Mouse (Mus musculus): ENCODE measurements around the gene Tedc1. TPM values are rescaled to one million over a fixed set of nuclear protein-coding genes. Genes with fewer than 3 reads are reported as not detected.
"Not testable (repeated sequence)": the region's sequence is repeated elsewhere in the genome, so short reads cannot be mapped to it uniquely, and the experiment has no call there.

Gene Tedc1
- polyA plus RNA-seq, 1 experiment from 2014 or later, result 38.2 TPM

GRCm38 (mm10) chr12:113188349-113189055 is 32.3 kb downstream of the Tedc1 start:
- no peaks in the 10 kb centered on the region for H3K9me3 ChIP-seq (ENCODE audit: low read length)
- H3K4me1 ChIP-seq (ENCODE audit: insufficient read depth, low read length), result peaks cover 22% of the 10 kb centered on the region
- no peak overlapping the region for H3K9ac ChIP-seq (replicated peaks; ENCODE audit: low read length)
- peak overlapping the region; percentile 46 for H3K4me3 ChIP-seq (ENCODE audit: low read length)
- ATAC-seq (ENCODE audit: low FRiP score, low TSS enrichment), result no peak
- 0 out of 2 replicates have a peak, but pooled peaks cover 11% of the 10 kb centered on the region for H3K36me3 ChIP-seq (ENCODE audit: insufficient read depth, low read length)
- no peak overlapping the region for H3K27ac ChIP-seq (ENCODE audit: low read length)
- peaks cover 11% of the 10 kb centered on the region for H3K27me3 ChIP-seq (ENCODE audit: insufficient read depth, low read length)
- 91% methylated on average over 51 of the region's 51 CpGs for WGBS
- peak overlapping the region; percentile 83 for H3K4me2 ChIP-seq (replicated peaks; ENCODE audit: low read depth, low read length)

- Histone ChIP-seq H3K36me3 (ENCODE audit: insufficient read depth, low read length) (0 out of 2 replicates have a peak, but pooled peaks cover 10% of the 10 kb centered on the region), H3K27me3 (ENCODE audit: insufficient read depth, low read length) (no peaks in the 10 kb centered on the region), H3K4me2 (replicated peaks; ENCODE audit: low read depth, low read length) (no peak overlapping the region), H3K9ac (replicated peaks; ENCODE audit: low read length) (no peak overlapping the region), H3K4me1 (ENCODE audit: insufficient read depth, low read length) (no peaks in the 10 kb centered on the region), H3K4me3 (ENCODE audit: low read length) (no peak overlapping the region), H3K27ac (ENCODE audit: low read length) (no peak overlapping the region), H3K9me3 (ENCODE audit: low read length) (no peaks in the 10 kb centered on the region)
- 46% methylated on average over 2 of the region's 2 CpGs for WGBS
- ATAC-seq (ENCODE audit: low FRiP score, low TSS enrichment), result no peak
Observed at GRCm38 (mm10) chr12:113193423-113193822, 37.2 kb downstream of the Tedc1 start.

GRCm38 (mm10) chr12:113199132-113199531 is 42.9 kb downstream of the Tedc1 start:
- ATAC-seq (ENCODE audit: low FRiP score, low TSS enrichment); H3K27ac ChIP-seq (ENCODE audit: low read length); H3K9ac ChIP-seq (replicated peaks; ENCODE audit: low read length); H3K4me2 ChIP-seq (replicated peaks; ENCODE audit: low read depth, low read length); H3K9me3 ChIP-seq (ENCODE audit: low read length); H3K4me3 ChIP-seq (ENCODE audit: low read length); H3K36me3 ChIP-seq (ENCODE audit: insufficient read depth, low read length); H3K4me1 ChIP-seq (ENCODE audit: insufficient read depth, low read length); H3K27me3 ChIP-seq (ENCODE audit: insufficient read depth, low read length): not testable (repeated sequence)
- 94% methylated on average over 3 of the region's 6 CpGs for WGBS

DNA sequence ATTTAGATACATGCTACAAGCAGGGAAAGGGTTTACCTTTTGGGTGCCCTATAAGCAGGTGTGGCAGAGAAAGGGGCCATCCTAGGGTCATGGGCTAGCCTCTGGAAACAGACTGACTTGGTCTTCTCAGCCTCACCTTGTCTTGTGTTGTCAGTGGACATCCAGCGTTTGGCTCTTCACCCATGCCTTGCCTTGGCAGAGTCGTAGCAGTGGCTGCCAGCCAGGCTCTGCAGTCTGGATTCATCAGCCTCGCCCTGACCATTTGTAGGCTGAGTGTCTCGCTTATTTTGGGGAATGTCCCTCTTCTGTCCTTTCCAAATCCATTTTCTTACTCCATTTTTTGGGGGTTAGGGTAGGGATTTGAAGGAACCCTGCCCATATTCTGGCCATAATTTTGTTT is 45.1 kb downstream of the Tedc1 start:
- Histone ChIP-seq H3K4me2 (replicated peaks; ENCODE audit: low read depth, low read length) (no peak overlapping the region), H3K9me3 (ENCODE audit: low read length) (peaks cover 5% of the 10 kb centered on the region; the same call in 1 of the 2 replicates), H3K4me1 (ENCODE audit: insufficient read depth, low read length) (no peaks in the 10 kb centered on the region), H3K27ac (ENCODE audit: low read length) (no peak overlapping the region), H3K36me3 (ENCODE audit: insufficient read depth, low read length) (no peaks in the 10 kb centered on the region), H3K9ac (replicated peaks; ENCODE audit: low read length) (no peak overlapping the region), H3K27me3 (ENCODE audit: insufficient read depth, low read length) (no peaks in the 10 kb centered on the region), H3K4me3 (ENCODE audit: low read length) (no peak overlapping the region)
- WGBS, result 94% methylated on average over 4 of the region's 4 CpGs
- ATAC-seq (ENCODE audit: low FRiP score, low TSS enrichment), result no peak

- Histone ChIP-seq H3K4me1 (ENCODE audit: insufficient read depth, low read length) (no peaks in the 10 kb centered on the region), H3K4me3 (ENCODE audit: low read length) (no peak overlapping the region), H3K9me3 (ENCODE audit: low read length) (peaks cover 5% of the 10 kb centered on the region; the same call in 1 of the 2 replicates), H3K36me3 (ENCODE audit: insufficient read depth, low read length) (no peaks in the 10 kb centered on the region), H3K4me2 (replicated peaks; ENCODE audit: low read depth, low read length) (no peak overlapping the region), H3K27ac (ENCODE audit: low read length) (no peak overlapping the region), H3K27me3 (ENCODE audit: insufficient read depth, low read length) (no peaks in the 10 kb centered on the region), H3K9ac (replicated peaks; ENCODE audit: low read length) (no peak overlapping the region)
- ATAC-seq (ENCODE audit: low FRiP score, low TSS enrichment), result no peak
Observed at GRCm38 (mm10) chr12:113202008-113202407, 45.8 kb downstream of the Tedc1 start.

DNA sequence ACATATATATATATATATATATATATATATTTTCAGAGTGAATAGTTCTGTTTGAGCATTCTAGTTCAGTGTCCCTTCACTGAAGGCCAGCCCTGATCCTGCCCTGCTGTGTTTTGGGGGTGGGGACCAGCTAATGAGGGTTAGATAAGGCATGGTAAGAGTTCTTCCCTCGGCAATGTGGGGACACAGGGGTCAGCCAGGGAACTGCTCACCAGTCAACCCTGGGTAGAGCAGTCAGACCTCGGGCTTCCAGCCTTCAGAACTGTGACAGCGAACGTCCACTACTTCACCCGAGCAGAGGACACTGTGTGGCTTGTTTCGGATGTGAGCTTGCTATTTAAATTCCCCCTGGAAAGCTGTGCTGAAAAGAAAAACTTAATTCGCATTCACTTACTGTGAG is 47.3 kb downstream of the Tedc1 start:
- Histone ChIP-seq H3K4me2 (replicated peaks; ENCODE audit: low read depth, low read length) (no peak overlapping the region), H3K36me3 (ENCODE audit: insufficient read depth, low read length) (no peaks in the 10 kb centered on the region), H3K27me3 (ENCODE audit: insufficient read depth, low read length) (no peaks in the 10 kb centered on the region), H3K9me3 (ENCODE audit: low read length) (peaks cover 5% of the 10 kb centered on the region; the same call in 1 of the 2 replicates), H3K4me3 (ENCODE audit: low read length) (no peak overlapping the region), H3K9ac (replicated peaks; ENCODE audit: low read length) (no peak overlapping the region), H3K27ac (ENCODE audit: low read length) (no peak overlapping the region), H3K4me1 (ENCODE audit: insufficient read depth, low read length) (no peaks in the 10 kb centered on the region)
- no peak for ATAC-seq (ENCODE audit: low FRiP score, low TSS enrichment)
- 86% methylated on average over 7 of the region's 7 CpGs for WGBS

- no peak for ATAC-seq (ENCODE audit: low FRiP score, low TSS enrichment)
- Histone ChIP-seq H3K9me3 (ENCODE audit: low read length) (peaks cover 5% of the 10 kb centered on the region; the same call in 1 of the 2 replicates), H3K36me3 (ENCODE audit: insufficient read depth, low read length) (no peaks in the 10 kb centered on the region), H3K27ac (ENCODE audit: low read length) (no peak overlapping the region), H3K4me3 (ENCODE audit: low read length) (no peak overlapping the region), H3K9ac (replicated peaks; ENCODE audit: low read length) (no peak overlapping the region), H3K27me3 (ENCODE audit: insufficient read depth, low read length) (no peaks in the 10 kb centered on the region), H3K4me2 (replicated peaks; ENCODE audit: low read depth, low read length) (no peak overlapping the region), H3K4me1 (ENCODE audit: insufficient read depth, low read length) (no peaks in the 10 kb centered on the region)
- 84% methylated on average over 7 of the region's 7 CpGs for WGBS
Observed at GRCm38 (mm10) chr12:113205251-113205942, 49.2 kb downstream of the Tedc1 start.

DNA sequence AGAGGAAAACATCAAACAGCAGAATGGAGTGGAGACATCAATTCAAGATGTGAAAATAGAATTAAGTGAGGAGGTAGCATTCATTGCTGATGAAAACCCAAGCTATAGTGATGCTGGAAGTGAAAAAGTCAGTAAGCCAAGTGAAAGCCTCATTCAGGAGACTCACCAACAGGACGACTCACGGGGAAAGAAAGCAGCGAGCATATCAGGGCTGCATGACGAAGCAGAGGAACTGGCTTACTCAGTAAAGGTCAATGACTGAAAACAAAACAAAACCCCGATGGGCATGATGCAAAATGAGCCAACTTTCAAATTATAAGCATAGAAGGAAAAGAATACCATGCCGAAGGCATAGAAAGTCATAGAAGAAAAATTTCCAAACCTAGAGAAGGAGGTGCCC is 51.5 kb downstream of the Tedc1 start:
- Histone ChIP-seq H3K9ac (replicated peaks; ENCODE audit: low read length) (no peak overlapping the region), H3K4me3 (ENCODE audit: low read length) (no peak overlapping the region), H3K9me3 (ENCODE audit: low read length) (no peaks in the 10 kb centered on the region), H3K27me3 (ENCODE audit: insufficient read depth, low read length) (no peaks in the 10 kb centered on the region), H3K4me2 (replicated peaks; ENCODE audit: low read depth, low read length) (no peak overlapping the region), H3K27ac (ENCODE audit: low read length) (no peak overlapping the region), H3K4me1 (ENCODE audit: insufficient read depth, low read length) (no peaks in the 10 kb centered on the region), H3K36me3 (ENCODE audit: insufficient read depth, low read length) (no peaks in the 10 kb centered on the region)
- ATAC-seq (ENCODE audit: low FRiP score, low TSS enrichment), result no peak
- 78% methylated on average over 6 of the region's 6 CpGs for WGBS

DNA sequence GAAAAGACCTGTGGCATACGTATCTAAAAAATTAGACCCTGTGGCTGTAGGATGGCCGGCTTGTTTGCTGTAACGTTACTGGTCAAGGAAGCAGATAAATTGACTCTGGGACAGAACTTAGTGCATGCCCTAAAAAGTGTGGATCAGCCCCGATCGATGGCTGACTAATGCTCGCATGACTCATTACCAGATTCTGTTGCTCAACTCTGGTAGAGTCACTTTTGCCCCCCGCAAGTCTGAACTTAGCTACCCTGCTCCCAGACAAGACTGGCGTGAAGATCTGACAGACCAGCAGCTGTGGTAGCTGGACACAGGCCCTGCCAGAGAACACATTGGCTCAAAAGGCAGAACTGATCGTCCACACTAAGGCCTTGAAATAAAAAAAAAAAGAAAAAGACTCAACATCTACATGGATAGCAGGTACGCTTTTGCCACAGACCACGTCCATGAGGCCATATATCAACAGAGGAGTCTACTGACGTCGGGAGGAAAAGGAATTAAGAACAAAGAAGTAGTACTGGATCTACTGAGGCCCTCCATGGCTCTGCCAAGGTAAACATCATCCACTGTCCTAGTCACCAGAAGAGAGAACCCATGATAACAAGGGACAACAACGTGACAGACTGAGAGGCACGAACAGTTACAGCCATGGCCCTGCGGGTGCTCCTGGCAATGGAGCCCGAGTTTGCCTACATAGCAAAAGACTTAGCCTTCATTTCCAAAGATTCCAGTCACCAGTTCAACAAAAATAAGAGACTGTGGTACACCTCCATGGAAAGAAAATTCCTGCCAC is 54.6 kb downstream of the Tedc1 start:
- Histone ChIP-seq H3K4me2 (replicated peaks; ENCODE audit: low read depth, low read length) (no peak overlapping the region), H3K36me3 (ENCODE audit: insufficient read depth, low read length) (no peaks in the 10 kb centered on the region), H3K9ac (replicated peaks; ENCODE audit: low read length) (no peak overlapping the region), H3K4me1 (ENCODE audit: insufficient read depth, low read length) (no peaks in the 10 kb centered on the region), H3K27me3 (ENCODE audit: insufficient read depth, low read length) (no peaks in the 10 kb centered on the region), H3K27ac (ENCODE audit: low read length) (no peak overlapping the region), H3K9me3 (ENCODE audit: low read length) (no peaks in the 10 kb centered on the region), H3K4me3 (ENCODE audit: low read length) (no peak overlapping the region)
- no peak for ATAC-seq (ENCODE audit: low FRiP score, low TSS enrichment)
- 86% methylated on average over 17 of the region's 17 CpGs for WGBS

Measured in kidney, embryonic 16.5 days (tissue).